Mouse (Mus musculus): ENCODE data around the gene Ms4a4a. TPM values are rescaled to one million over a fixed set of nuclear protein-coding genes. Genes with fewer than 3 reads are reported as not detected.

The Ms4a4a gene
- total and polyA plus RNA-seq, 3 experiments = 0.29 TPM; not detected in 2

DNA sequence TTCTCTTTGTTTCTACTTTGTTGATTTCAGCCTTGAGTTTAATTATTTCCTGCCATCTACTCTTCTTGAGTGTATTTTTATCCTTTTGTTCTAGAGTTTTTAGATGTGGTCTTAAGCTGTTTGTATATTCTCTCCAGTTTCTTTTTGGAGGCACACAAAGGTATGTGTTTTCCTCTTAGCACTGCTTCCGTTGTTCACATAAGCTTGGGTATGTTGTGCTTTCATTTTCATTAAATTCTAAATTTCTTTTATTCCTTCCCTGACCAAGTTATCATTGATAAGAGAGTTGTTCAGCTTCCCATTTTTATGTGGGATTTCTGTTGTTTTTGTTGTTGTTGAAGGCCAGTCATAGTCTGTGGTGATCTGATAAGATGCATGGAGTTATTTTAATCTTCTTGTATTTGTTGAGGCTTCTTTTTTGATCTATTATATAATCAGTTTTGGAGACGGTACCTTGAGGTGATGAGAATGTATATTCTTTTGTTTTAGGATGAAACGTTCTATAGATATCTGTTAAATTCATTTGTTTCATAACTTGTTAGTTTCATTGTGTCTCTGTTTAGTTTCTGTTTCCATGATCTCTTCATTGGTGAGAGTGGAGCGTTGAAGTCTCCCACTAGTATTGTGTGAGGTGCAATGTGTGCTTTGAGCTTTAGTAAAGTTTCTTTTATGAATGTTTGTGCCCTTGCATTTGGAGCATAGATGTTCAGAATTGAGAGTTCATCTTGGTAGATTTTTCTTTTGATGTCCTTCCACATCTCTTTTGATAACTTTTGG, 59.9 kb downstream of the Ms4a4a start:
- Histone ChIP-seq H3K36me3 (replicated peaks in 1 of 2; ENCODE audit: control insufficient read depth in 1 of 2, insufficient read depth in 1 of 2, low read length in 1 of 2) (no peaks in the 10 kb centered on the region), H3K27ac (ENCODE audit: insufficient read depth, low read depth) (no peak overlapping the region), H3K9ac (ENCODE audit: insufficient read depth, low read depth) (no peak overlapping the region), H3K79me2 (replicated peaks; ENCODE audit: control insufficient read depth, extremely low read depth, insufficient read depth, poor library complexity, severe bottlenecking) (no peaks in the 10 kb centered on the region), H3K4me3 (replicated peaks in 1 of 3; ENCODE audit: low read depth in 2 of 3, low read length in 2 of 3, poor library complexity in 1 of 3) (no peak overlapping the region), H3K27me3 (replicated peaks) (no peaks in the 10 kb centered on the region), H3K9me3 (replicated peaks; ENCODE audit: low read length) (no peaks in the 10 kb centered on the region), H3K4me2 (ENCODE audit: insufficient read depth, low read depth, poor library complexity, severe bottlenecking) (no peak overlapping the region), H3K4me1 (ENCODE audit: control insufficient read depth in 1 of 2, insufficient read depth in 2 of 2) (peaks cover 0 to 3% of the 10 kb centered on the region in 2 experiments; a peak in 2 of 4 replicates)
- in situ Hi-C loops (cut with MboI; ENCODE audit: low pct_ligation_motif_present, low pct_unique_long_range_greater_than_20kb, low sequenced_read_pairs) (no loop called here), dilution Hi-C loops (cut with MboI; ENCODE audit: extremely low pct_ligation_motif_present, extremely low pct_unique_long_range_greater_than_20kb, low sequenced_read_pairs) (no loop called here)
- DNase-seq (ENCODE audit: extremely low read depth) = no peak
- TF ChIP-seq TBP (conservative IDR thresholded peaks at IDR 0.05; ENCODE audit: low read depth, low read length) (no peak), POLR2AphosphoS2 (IDR thresholded peaks at IDR 0.05; ENCODE audit: low read depth, low read length) (no peak), ZKSCAN1 (IDR thresholded peaks at IDR 0.05; ENCODE audit: borderline replicate concordance, low read depth, low read length) (no peak), USF1 (IDR thresholded peaks at IDR 0.05; ENCODE audit: low read depth, low read length) (no peak), ZC3H11A (IDR thresholded peaks at IDR 0.05; ENCODE audit: low read depth, low read length) (no peak), USF2 (conservative IDR thresholded peaks at IDR 0.05; ENCODE audit: low read depth, low read length) (no peak)

Other genes with a start within 250 kb of the Ms4a4a start
- gene 1700017D01Rik, start 244.6 kb upstream of the Ms4a4a start, total RNA-seq (2012; rRNA removed) = not detected in 2 replicates
- gene 1700017D01Rik, start 244.6 kb upstream of the Ms4a4a start, total RNA-seq (2014; rRNA removed) = not detected in 2 replicates
- not detected in 2 replicates for gene 1700017D01Rik, start 244.6 kb upstream of the Ms4a4a start, polyA plus RNA-seq (2012; ENCODE audit: insufficient read length, low read depth)
- not detected in 2 replicates for gene 1700025F22Rik, start 210.2 kb upstream of the Ms4a4a start, total RNA-seq (2012; rRNA removed)
- gene 1700025F22Rik, start 210.2 kb upstream of the Ms4a4a start, total RNA-seq (2014; rRNA removed) = not detected in 2 replicates
- gene 1700025F22Rik, start 210.2 kb upstream of the Ms4a4a start, polyA plus RNA-seq (2012; ENCODE audit: insufficient read length, low read depth) = not detected in 2 replicates
- gene Ms4a13, start 178.8 kb upstream of the Ms4a4a start, total RNA-seq (2012; rRNA removed) = not detected in 2 replicates
- not detected in 2 replicates for gene Ms4a13, start 178.8 kb upstream of the Ms4a4a start, total RNA-seq (2014; rRNA removed)
- not detected in 2 replicates for gene Ms4a13, start 178.8 kb upstream of the Ms4a4a start, polyA plus RNA-seq (2012; ENCODE audit: insufficient read length, low read depth)
- not detected in 2 replicates for gene Ms4a12, start 143.1 kb upstream of the Ms4a4a start, total RNA-seq (2012; rRNA removed)
- gene Ms4a12, start 143.1 kb upstream of the Ms4a4a start, total RNA-seq (2014; rRNA removed) = not detected in 2 replicates
- not detected in 2 replicates for gene Ms4a12, start 143.1 kb upstream of the Ms4a4a start, polyA plus RNA-seq (2012; ENCODE audit: insufficient read length, low read depth)
- 106 and 137 TPM in 2 replicates for gene Ms4a1, start 109.3 kb upstream of the Ms4a4a start, total RNA-seq (2012; rRNA removed)
- 642 and 726 TPM in 2 replicates for gene Ms4a1, start 109.3 kb upstream of the Ms4a4a start, total RNA-seq (2014; rRNA removed)
- 345 and 387 TPM in 2 replicates for gene Ms4a1, start 109.3 kb upstream of the Ms4a4a start, polyA plus RNA-seq (2012; ENCODE audit: insufficient read length, low read depth)
- gene Ms4a5, start 91.7 kb upstream of the Ms4a4a start, total RNA-seq (2012; rRNA removed) = not detected in 2 replicates
- gene Ms4a5, start 91.7 kb upstream of the Ms4a4a start, total RNA-seq (2014; rRNA removed) = not detected in 2 replicates
- not detected in 2 replicates for gene Ms4a5, start 91.7 kb upstream of the Ms4a4a start, polyA plus RNA-seq (2012; ENCODE audit: insufficient read length, low read depth)
- gene Ms4a14, start 61.1 kb upstream of the Ms4a4a start, total RNA-seq (2012; rRNA removed) = not detected in 2 replicates
- not detected in 2 replicates for gene Ms4a14, start 61.1 kb upstream of the Ms4a4a start, total RNA-seq (2014; rRNA removed)
- gene Ms4a14, start 61.1 kb upstream of the Ms4a4a start, polyA plus RNA-seq (2012; ENCODE audit: insufficient read length, low read depth) = 0.12 and 0.17 TPM in 2 replicates
- 1.4 and 1.8 TPM in 2 replicates for gene Ms4a7, start 39.4 kb upstream of the Ms4a4a start, total RNA-seq (2012; rRNA removed)
- gene Ms4a7, start 39.4 kb upstream of the Ms4a4a start, total RNA-seq (2014; rRNA removed) = 2.5 and 3.2 TPM in 2 replicates
- 4.3 TPM in 2 replicates for gene Ms4a7, start 39.4 kb upstream of the Ms4a4a start, polyA plus RNA-seq (2012; ENCODE audit: insufficient read length, low read depth)
- gene Ms4a4c, start 29.2 kb downstream of the Ms4a4a start, total RNA-seq (2012; rRNA removed) = 0.08 and 0.38 TPM in 2 replicates
- 0.54 and 2.5 TPM in 2 replicates for gene Ms4a4c, start 29.2 kb downstream of the Ms4a4a start, total RNA-seq (2014; rRNA removed)
- gene Ms4a4c, start 29.2 kb downstream of the Ms4a4a start, polyA plus RNA-seq (2012; ENCODE audit: insufficient read length, low read depth) = 0.59 and 0.60 TPM in 2 replicates
- not detected in 2 replicates for gene Ms4a4b, start 68.0 kb downstream of the Ms4a4a start, total RNA-seq (2012; rRNA removed)
- gene Ms4a4b, start 68.0 kb downstream of the Ms4a4a start, total RNA-seq (2014; rRNA removed) = not detected in 2 replicates
- not detected in 2 replicates for gene Ms4a4b, start 68.0 kb downstream of the Ms4a4a start, polyA plus RNA-seq (2012; ENCODE audit: insufficient read length, low read depth)
- gene Ms4a6c, start 93.8 kb downstream of the Ms4a4a start, total RNA-seq (2012; rRNA removed) = 3.5 and 5.0 TPM in 2 replicates
- 20.0 and 22.2 TPM in 2 replicates for gene Ms4a6c, start 93.8 kb downstream of the Ms4a4a start, total RNA-seq (2014; rRNA removed)
- 14.3 and 19.6 TPM in 2 replicates for gene Ms4a6c, start 93.8 kb downstream of the Ms4a4a start, polyA plus RNA-seq (2012; ENCODE audit: insufficient read length, low read depth)
- 1.7 and 2.0 TPM in 2 replicates for gene Gm8369, start 110.4 kb downstream of the Ms4a4a start, total RNA-seq (2012; rRNA removed)
- 4.3 and 5.2 TPM in 2 replicates for gene Gm8369, start 110.4 kb downstream of the Ms4a4a start, total RNA-seq (2014; rRNA removed)
- gene Gm8369, start 110.4 kb downstream of the Ms4a4a start, polyA plus RNA-seq (2012; ENCODE audit: insufficient read length, low read depth) = 0.68 and 1.2 TPM in 2 replicates
- 0.55 and 0.76 TPM in 2 replicates for gene Ms4a6b, start 141.0 kb downstream of the Ms4a4a start, total RNA-seq (2012; rRNA removed)
- gene Ms4a6b, start 141.0 kb downstream of the Ms4a4a start, total RNA-seq (2014; rRNA removed) = 1.9 and 2.6 TPM in 2 replicates
- gene Ms4a6b, start 141.0 kb downstream of the Ms4a4a start, polyA plus RNA-seq (2012; ENCODE audit: insufficient read length, low read depth) = 0.93 and 1.6 TPM in 2 replicates
- not detected in 2 replicates for gene Ms4a4d, start 161.3 kb downstream of the Ms4a4a start, total RNA-seq (2012; rRNA removed)
- gene Ms4a4d, start 161.3 kb downstream of the Ms4a4a start, total RNA-seq (2014; rRNA removed) = not detected in 2 replicates
- not detected in 2 replicates for gene Ms4a4d, start 161.3 kb downstream of the Ms4a4a start, polyA plus RNA-seq (2012; ENCODE audit: insufficient read length, low read depth)
- gene Ms4a6d, start 229.3 kb downstream of the Ms4a4a start, total RNA-seq (2012; rRNA removed) = 2.3 and 2.7 TPM in 2 replicates
- gene Ms4a6d, start 229.3 kb downstream of the Ms4a4a start, total RNA-seq (2014; rRNA removed) = 3.3 and 5.4 TPM in 2 replicates
- gene Ms4a6d, start 229.3 kb downstream of the Ms4a4a start, polyA plus RNA-seq (2012; ENCODE audit: insufficient read length, low read depth) = 2.7 and 2.8 TPM in 2 replicates
- 0.21 TPM in 2 replicates for gene Ms4a2, start 248.2 kb downstream of the Ms4a4a start, total RNA-seq (2012; rRNA removed)
- 0.39 and 0.73 TPM in 2 replicates for gene Ms4a2, start 248.2 kb downstream of the Ms4a4a start, total RNA-seq (2014; rRNA removed)
- 0.18 and 0.53 TPM in 2 replicates for gene Ms4a2, start 248.2 kb downstream of the Ms4a4a start, polyA plus RNA-seq (2012; ENCODE audit: insufficient read length, low read depth)